Mouse (Mus musculus): ENCODE results near the gene Slco3a1. TPM values are rescaled to one million over a fixed set of nuclear protein-coding genes. Genes with fewer than 3 reads are reported as not detected.

The Slco3a1 gene
- total RNA-seq, 2 experiments from 2014 or later, result 56.9 to 64.7 TPM

GRCm38 (mm10) chr7:74365623-74366022 is 189.0 kb downstream of the Slco3a1 start:
- DNase-seq, result no peak
- intact Hi-C loops (cut with DNase I), result no loop called here

- no peak for DNase-seq
- intact Hi-C loops (cut with DNase I), result no loop called here
These were observed 189.6 kb downstream of the Slco3a1 start for GRCm38 (mm10) chr7:74364956-74365355.

- intact Hi-C loops (cut with DNase I), result no loop called here
- DNase-seq, result no peak
These were observed 191.1 kb downstream of the Slco3a1 start for GRCm38 (mm10) chr7:74363440-74363839.

- intact Hi-C loops (cut with DNase I), result no loop called here
- DNase-seq, result no peak
These were observed 192.9 kb downstream of the Slco3a1 start for GRCm38 (mm10) chr7:74361677-74362076.

GRCm38 (mm10) chr7:74357027-74357426 is 197.6 kb downstream of the Slco3a1 start:
- no peak for DNase-seq
- intact Hi-C loops (cut with DNase I), result loop anchor here (2.0 to 10.0 kb wide), 3 partner anchors 328 to 612 kb away; partner anchors contain the start of gene Fam174b

- intact Hi-C loops (cut with DNase I), result loop anchor here (1.0 to 10.0 kb wide), 3 partner anchors 542 to 700 kb away; partner anchors contain the start of gene Fam174b
- DNase-seq, result no peak
These were observed 199.9 kb downstream of the Slco3a1 start for GRCm38 (mm10) chr7:74354527-74355256.

- intact Hi-C loops (cut with DNase I), result loop anchor here (10.0 kb wide), 1 partner anchor 609 kb away; the partner anchor contains the start of gene Fam174b
These were observed 200.7 kb downstream of the Slco3a1 start for GRCm38 (mm10) chr7:74353707-74354468.

GRCm38 (mm10) chr7:74353240-74353639 is 201.3 kb downstream of the Slco3a1 start:
- intact Hi-C loops (cut with DNase I), result loop anchor here (10.0 kb wide), 1 partner anchor 608 kb away; the partner anchor contains the start of gene Fam174b

More at GRCm38 (mm10) chr7:74353707-74354468, 200.7 kb downstream of the Slco3a1 start:
- no peak for DNase-seq

GRCm38 (mm10) chr7:74348318-74348890 is 206.2 kb downstream of the Slco3a1 start:
- no peak for DNase-seq
- intact Hi-C loops (cut with DNase I), result no loop called here

More at GRCm38 (mm10) chr7:74353240-74353639, 201.3 kb downstream of the Slco3a1 start:
- no peak for DNase-seq

GRCm38 (mm10) chr7:74347026-74347425 is 207.6 kb downstream of the Slco3a1 start:
- intact Hi-C loops (cut with DNase I), result no loop called here
- DNase-seq, result no peak

GRCm38 (mm10) chr7:74346451-74346850 is 208.1 kb downstream of the Slco3a1 start:
- intact Hi-C loops (cut with DNase I), result no loop called here
- DNase-seq, result no peak

- intact Hi-C loops (cut with DNase I), result no loop called here
- no peak for DNase-seq
These were observed 213.3 kb downstream of the Slco3a1 start for GRCm38 (mm10) chr7:74341149-74341805.

- intact Hi-C loops (cut with DNase I), result no loop called here
- DNase-seq, result no peak
These were observed 214.1 kb downstream of the Slco3a1 start for GRCm38 (mm10) chr7:74340419-74340954.

GRCm38 (mm10) chr7:74337677-74338420 is 216.7 kb downstream of the Slco3a1 start:
- intact Hi-C loops (cut with DNase I), result no loop called here
- no peak for DNase-seq

GRCm38 (mm10) chr7:74332323-74332722 is 222.3 kb downstream of the Slco3a1 start:
- intact Hi-C loops (cut with DNase I), result no loop called here

GRCm38 (mm10) chr7:74330858-74331726 is 223.5 kb downstream of the Slco3a1 start:
- DNase-seq, result no peak
- intact Hi-C loops (cut with DNase I), result no loop called here

More at GRCm38 (mm10) chr7:74332323-74332722, 222.3 kb downstream of the Slco3a1 start:
- no peak for DNase-seq

- DNase-seq, result no peak
- intact Hi-C loops (cut with DNase I), result no loop called here
These were observed 224.3 kb downstream of the Slco3a1 start for GRCm38 (mm10) chr7:74330117-74330857.

GRCm38 (mm10) chr7:74329004-74329403 is 225.6 kb downstream of the Slco3a1 start:
- DNase-seq, result no peak
- intact Hi-C loops (cut with DNase I), result no loop called here

All from gastrocnemius, postnatal 36 days (tissue).